Mouse (Mus musculus): ENCODE data around the gene Tmem198.

GRCm38 (mm10) chr1:75458025-75458788, 21.1 kb upstream of the Tmem198 start:
- no peak for TF ChIP-seq POLR2A (IDR thresholded peaks at IDR 0.05; ENCODE audit: control insufficient read depth, low read depth, low read length)
- TF ChIP-seq CTCF (IDR thresholded peaks at IDR 0.05; ENCODE audit: control insufficient read depth, insufficient read depth, insufficient replicate concordance, low read depth, low read length), result no peak
